Mouse (Mus musculus) neutrophil, adult 59 days (primary cell): ENCODE data around the gene Gm3194. TPM values are rescaled to one million over a fixed set of nuclear protein-coding genes. Genes with fewer than 3 reads are reported as not detected.

Source experiments
- total RNA-seq, 2 experiments: library from RNA; stranded (reverse); gene quantifications; 1 replicate in 1 of 2; 2 replicates in 1 of 2; pipeline ENCODE4 v1.2.4; 2023

The Gm3194 gene
- total RNA-seq: not detected

GRCm38 (mm10) chr14:5455367-5455766 is at the start of gene Gm3194:
Gm3194 (minus strand) TSS chr14:5455467.

GRCm38 (mm10) chr14:5501374-5501773 is 46.1 kb upstream of the Gm3194 start, which contains the start of gene Gm3488:
Gm3488 (plus strand) TSS chr14:5501674.

GRCm38 (mm10) chr14:5483907-5484306 is 28.6 kb upstream of the Gm3194 start, which contains the start of gene Gm3187:
Gm3187 (plus strand) TSS chr14:5484207.

GRCm38 (mm10) chr14:5477730-5478129 is 22.5 kb upstream of the Gm3194 start, which contains the start of gene Gm8246:
Gm8246 (minus strand) TSS chr14:5477830.

GRCm38 (mm10) chr14:5388949-5389348 is 66.3 kb downstream of the Gm3194 start, which contains the start of gene Gm3500:
Gm3500 (minus strand) TSS chr14:5389049.

Other genes with a start within 250 kb of the Gm3194 start
- not detected for gene Gm3526, start 194.9 kb downstream of the Gm3194 start, total RNA-seq
- gene Gm3542, start 120.5 kb downstream of the Gm3194 start, total RNA-seq: not detected
- not detected for gene Gm3500, start 66.4 kb downstream of the Gm3194 start, total RNA-seq
- not detected for gene Gm8246, start 22.4 kb upstream of the Gm3194 start, total RNA-seq
- not detected for gene Gm3187, start 28.7 kb upstream of the Gm3194 start, total RNA-seq
- not detected for gene Gm3488, start 46.2 kb upstream of the Gm3194 start, total RNA-seq
- not detected for gene Gm3532, start 83.0 kb upstream of the Gm3194 start, total RNA-seq
- gene Gm8265, start 177.6 kb upstream of the Gm3194 start, total RNA-seq: not detected
- gene Gm9603, start 232.0 kb upstream of the Gm3194 start, total RNA-seq: not detected